Mouse (Mus musculus): Measurements from ENCODE around the gene Glis3. TPM values are rescaled to one million over a fixed set of nuclear protein-coding genes. Genes with fewer than 3 reads are reported as not detected.

Glis3 gene
- polyA plus RNA-seq, 2 experiments: 0.08 to 0.14 TPM

DNA sequence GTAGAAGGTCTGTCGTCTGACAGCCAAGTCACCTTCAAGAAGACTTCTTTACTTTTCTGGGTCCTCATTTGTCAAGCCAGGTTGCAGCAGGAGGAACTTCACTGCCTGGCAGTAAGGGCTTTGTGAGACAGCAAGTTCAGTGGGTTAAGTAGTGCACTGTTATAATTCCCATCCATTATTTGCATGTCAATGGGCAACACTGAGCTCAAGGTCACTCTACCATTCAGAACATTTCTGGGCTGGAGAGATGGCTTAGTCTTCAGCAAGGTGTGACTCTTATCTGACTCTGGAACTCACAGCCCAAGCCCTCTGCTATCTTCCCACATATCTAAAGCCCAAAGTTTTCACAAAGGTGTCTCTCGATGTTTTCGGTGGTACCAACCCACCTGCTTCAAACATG is 44.9 kb downstream of the Glis3 start:
- H3K4me3 ChIP-seq (ENCODE audit: insufficient read depth in 1 of 2, low read depth in 2 of 2, low read length in 2 of 2): no peak overlapping the region
- no peaks in the 10 kb centered on the region for H3K27me3 ChIP-seq (ENCODE audit: control insufficient read depth, insufficient read depth, low read length)
- no peaks in the 10 kb centered on the region for H3K36me3 ChIP-seq (replicated peaks; ENCODE audit: control insufficient read depth, insufficient read depth, low read depth)
- H3K4me1 ChIP-seq (replicated peaks; ENCODE audit: control insufficient read depth in 2 of 2, insufficient read depth in 2 of 2, low read length in 1 of 2): no peaks in the 10 kb centered on the region
- H3K27ac ChIP-seq: no peak overlapping the region
- WGBS (ENCODE audit: insufficient replicate concordance): 59% methylated on average over 3 of the region's 3 CpGs
- H3K9me3 ChIP-seq (ENCODE audit: control insufficient read depth, low read length): no peaks in the 10 kb centered on the region
- H3K9ac ChIP-seq (replicated peaks): no peak overlapping the region
- TF ChIP-seq CTCF (IDR thresholded peaks at IDR 0.05; ENCODE audit: low read depth) (no peak), EP300 (IDR thresholded peaks at IDR 0.05; ENCODE audit: low read depth) (no peak)
- ATAC-seq (ENCODE audit: insufficient read depth) (no peak), DNase-seq (ENCODE audit: low read depth in 3 of 3, low spot score in 3 of 3) (no peak)
- H3K4me2 ChIP-seq (ENCODE audit: low read depth): no peak overlapping the region

- Histone ChIP-seq H3K36me3 (replicated peaks; ENCODE audit: control insufficient read depth, insufficient read depth, low read depth) (no peaks in the 10 kb centered on the region), H3K27ac (no peak overlapping the region), H3K27me3 (ENCODE audit: control insufficient read depth, insufficient read depth, low read length) (no peaks in the 10 kb centered on the region), H3K9ac (replicated peaks) (no peak overlapping the region), H3K9me3 (ENCODE audit: control insufficient read depth, low read length) (no peaks in the 10 kb centered on the region), H3K4me2 (ENCODE audit: low read depth) (no peak overlapping the region), H3K4me1 (replicated peaks; ENCODE audit: control insufficient read depth in 2 of 2, insufficient read depth in 2 of 2, low read length in 1 of 2) (no peaks in the 10 kb centered on the region), H3K4me3 (ENCODE audit: insufficient read depth in 1 of 2, low read depth in 2 of 2, low read length in 2 of 2) (no peak overlapping the region)
- DNase-seq (ENCODE audit: low read depth in 3 of 3, low spot score in 3 of 3): no peak
- TF ChIP-seq EP300 (IDR thresholded peaks at IDR 0.05; ENCODE audit: low read depth) (no peak), CTCF (IDR thresholded peaks at IDR 0.05; ENCODE audit: low read depth) (0 out of 2 replicates have a peak, but pooled peaks have one; percentile 19)
- no peak for ATAC-seq (ENCODE audit: insufficient read depth)
- WGBS (ENCODE audit: insufficient replicate concordance): 56% methylated on average over 8 of the region's 8 CpGs
Measured at GRCm38 (mm10) chr19:28628416-28628815, 51.5 kb downstream of the Glis3 start.

DNA sequence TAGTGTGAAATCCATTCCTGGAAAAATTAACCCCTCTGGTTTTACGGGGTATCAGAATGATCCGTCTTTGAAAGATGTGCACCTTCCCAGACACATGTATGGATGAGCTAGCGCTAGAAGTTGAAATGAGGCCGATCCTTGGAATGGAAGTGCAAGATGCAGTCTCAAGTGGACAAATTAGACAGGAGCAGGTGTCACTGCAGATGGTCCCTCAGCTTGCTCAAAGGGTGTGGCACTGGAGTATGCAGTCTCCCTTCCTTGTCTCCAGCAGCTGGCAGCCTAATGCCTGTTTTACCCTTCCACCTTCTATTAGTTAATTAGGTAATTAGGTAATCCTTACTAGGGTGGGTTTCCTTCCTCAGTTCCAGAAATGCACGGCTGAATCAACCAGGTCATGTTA is 53.7 kb downstream of the Glis3 start:
- H3K9me3 ChIP-seq (ENCODE audit: control insufficient read depth, low read length): no peaks in the 10 kb centered on the region
- TF ChIP-seq EP300 (IDR thresholded peaks at IDR 0.05; ENCODE audit: low read depth) (no peak), CTCF (IDR thresholded peaks at IDR 0.05; ENCODE audit: low read depth) (no peak)
- no peak overlapping the region for H3K27ac ChIP-seq
- no peaks in the 10 kb centered on the region for H3K36me3 ChIP-seq (replicated peaks; ENCODE audit: control insufficient read depth, insufficient read depth, low read depth)
- WGBS (ENCODE audit: insufficient replicate concordance): 73% methylated on average over 5 of the region's 5 CpGs
- H3K27me3 ChIP-seq (ENCODE audit: control insufficient read depth, insufficient read depth, low read length): no peaks in the 10 kb centered on the region
- ATAC-seq (ENCODE audit: insufficient read depth) (no peak), DNase-seq (ENCODE audit: low read depth in 3 of 3, low spot score in 3 of 3) (no peak)
- no peaks in the 10 kb centered on the region for H3K4me1 ChIP-seq (replicated peaks; ENCODE audit: control insufficient read depth in 2 of 2, insufficient read depth in 2 of 2, low read length in 1 of 2)
- H3K4me2 ChIP-seq (ENCODE audit: low read depth): no peak overlapping the region
- no peak overlapping the region for H3K9ac ChIP-seq (replicated peaks)
- no peak overlapping the region for H3K4me3 ChIP-seq (ENCODE audit: insufficient read depth in 1 of 2, low read depth in 2 of 2, low read length in 2 of 2)

GRCm38 (mm10) chr19:28624571-28624970 is 55.3 kb downstream of the Glis3 start:
- ATAC-seq (ENCODE audit: insufficient read depth) (no peak), DNase-seq (ENCODE audit: low read depth in 3 of 3, low spot score in 3 of 3) (no peak)
- no peak overlapping the region for H3K9ac ChIP-seq (replicated peaks)
- H3K9me3 ChIP-seq (ENCODE audit: control insufficient read depth, low read length): no peaks in the 10 kb centered on the region
- WGBS (ENCODE audit: insufficient replicate concordance): 34% methylated on average over 1 of the region's 1 CpGs
- TF ChIP-seq CTCF (IDR thresholded peaks at IDR 0.05; ENCODE audit: low read depth) (no peak), EP300 (IDR thresholded peaks at IDR 0.05; ENCODE audit: low read depth) (no peak)
- no peak overlapping the region for H3K27ac ChIP-seq
- no peak overlapping the region for H3K4me3 ChIP-seq (ENCODE audit: insufficient read depth in 1 of 2, low read depth in 2 of 2, low read length in 2 of 2)
- no peaks in the 10 kb centered on the region for H3K27me3 ChIP-seq (ENCODE audit: control insufficient read depth, insufficient read depth, low read length)
- no peaks in the 10 kb centered on the region for H3K36me3 ChIP-seq (replicated peaks; ENCODE audit: control insufficient read depth, insufficient read depth, low read depth)
- no peak overlapping the region for H3K4me2 ChIP-seq (ENCODE audit: low read depth)
- H3K4me1 ChIP-seq (replicated peaks; ENCODE audit: control insufficient read depth in 2 of 2, insufficient read depth in 2 of 2, low read length in 1 of 2): no peaks in the 10 kb centered on the region

DNA sequence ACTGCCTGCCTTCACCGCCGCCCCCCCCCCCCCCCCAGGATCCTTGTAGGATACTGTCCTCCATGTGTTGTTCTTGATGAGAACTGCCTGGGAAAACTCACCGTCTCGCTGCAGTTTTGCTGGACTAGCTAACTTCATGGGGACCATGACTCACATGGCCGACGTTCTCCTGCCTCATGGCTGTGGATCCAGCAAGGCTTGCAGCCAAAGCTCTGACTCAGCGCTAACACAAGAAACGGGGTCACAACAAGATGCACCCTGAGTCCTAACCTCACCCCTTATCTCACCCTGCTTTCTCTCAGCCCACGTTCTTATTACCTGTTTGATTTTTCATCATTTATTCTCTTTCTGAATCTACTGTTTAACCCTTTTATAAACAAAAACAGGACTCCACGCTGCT is 56.2 kb downstream of the Glis3 start:
- WGBS (ENCODE audit: insufficient replicate concordance): 65% methylated on average over 10 of the region's 10 CpGs
- no peak for ATAC-seq (ENCODE audit: insufficient read depth)

More for the DNA sequence above, 56.2 kb downstream of the Glis3 start:
- no peak for DNase-seq (ENCODE audit: low read depth in 3 of 3, low spot score in 3 of 3)
- Histone ChIP-seq H3K27me3 (ENCODE audit: control insufficient read depth, insufficient read depth, low read length) (no peaks in the 10 kb centered on the region), H3K9ac (replicated peaks) (no peak overlapping the region), H3K27ac (no peak overlapping the region), H3K9me3 (ENCODE audit: control insufficient read depth, low read length) (no peaks in the 10 kb centered on the region), H3K36me3 (replicated peaks; ENCODE audit: control insufficient read depth, insufficient read depth, low read depth) (no peaks in the 10 kb centered on the region), H3K4me2 (ENCODE audit: low read depth) (no peak overlapping the region), H3K4me3 (ENCODE audit: insufficient read depth in 1 of 2, low read depth in 2 of 2, low read length in 2 of 2) (no peak overlapping the region), H3K4me1 (replicated peaks; ENCODE audit: control insufficient read depth in 2 of 2, insufficient read depth in 2 of 2, low read length in 1 of 2) (no peaks in the 10 kb centered on the region)
- TF ChIP-seq EP300 (IDR thresholded peaks at IDR 0.05; ENCODE audit: low read depth) (no peak), CTCF (IDR thresholded peaks at IDR 0.05; ENCODE audit: low read depth) (no peak)

All from liver, embryonic 14.5 days (tissue).